Mouse (Mus musculus) embryonic stem cell, embryonic (primary cell): ENCODE data around the gene Fam240a.

ENCODE experiments used
- CTCF ChIA-PET, 4 experiments: fragments of 300-600 bp in 2 of 4; fragments of 350-600 bp in 2 of 4; sonication (Branson Sonifier 250); formaldehyde crosslinking; loops; one replicate each; lab custom pipeline; 2022; ENCODE audit warnings: inconsistent platforms in 2 of 4; lab: Charles Lee
- POLR2A ChIA-PET, 4 experiments: fragments of 300-600 bp in 2 of 4; fragments of 350-600 bp in 2 of 4; sonication (Branson Sonifier 250); formaldehyde crosslinking; loops; one replicate each; lab custom pipeline; 2022; ENCODE audit warnings: antibody characterized with exemption in 4 of 4, inconsistent platforms in 1 of 4; lab: Charles Lee

Gene Fam240a

DNA sequence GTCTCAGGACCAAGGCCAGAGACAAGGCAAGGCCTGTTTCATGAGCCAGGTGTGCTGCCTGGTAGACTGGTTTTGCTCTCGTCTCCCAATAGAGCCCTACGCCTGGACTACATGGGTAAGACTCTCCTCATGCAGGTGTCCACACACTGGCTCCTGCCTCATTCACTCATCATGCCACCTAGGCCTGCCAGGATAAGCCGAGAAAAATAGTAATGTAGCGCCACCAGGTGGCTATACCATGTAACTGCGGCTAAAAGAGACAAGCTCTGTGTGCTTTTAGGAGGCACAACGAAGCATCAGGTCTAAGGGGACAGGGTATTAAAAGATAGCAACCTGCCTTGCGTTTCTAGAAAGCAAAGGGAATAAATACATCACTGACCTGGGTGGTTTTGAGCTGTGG lies 45.6 kb downstream of the Fam240a start:
- CTCF ChIA-PET = interaction anchor here (0.5 to 1.7 kb wide), 66 partner anchors 8 to 470 kb away, joined by 3 to 25 read pairs (median 4); partner anchors contain the start of genes Als2cl (in 4 of the 4), Tmie (in 3 of the 4), Epm2aip1 (in 1 of the 4) and Mlh1 (in 1 of the 4)
- POLR2A ChIA-PET = interaction anchor here in 3 of 4 experiments (0.6 to 1.5 kb wide), 8 partner anchors 9 to 246 kb away, joined by 3 to 7 read pairs (median 3); partner anchors contain the start of genes Tmie (in 3 of the 3) and Als2cl (in 2 of the 3)
